Mouse (Mus musculus) G1E (cell line): Measurements from ENCODE around the gene Taco1. TPM values are rescaled to one million over a fixed set of nuclear protein-coding genes. Genes with fewer than 3 reads are reported as not detected.
"Not testable (repeated sequence)": the region's sequence is repeated elsewhere in the genome, so short reads cannot be mapped to it uniquely, and the experiment has no call there.

Source experiments
- ATAC-seq: 2 replicates; pipeline ENCODE4 v1.8.0; 2016; ENCODE audit warnings: mild to moderate bottlenecking; ENCODE audit not compliant: insufficient number of reproducible peaks, poor library complexity, low FRiP score, severe bottlenecking; ENCODE audit errors: extremely low read depth
- DNase-seq: peaks from one replicate; pipeline ENCODE4 v3.0.0; 2012; ENCODE audit warnings: low spot score
- H3K27me3 ChIP-seq: 2 replicates; pipeline ENCODE4 v1.6.1; 2012; ENCODE audit warnings: mild to moderate bottlenecking, low read length, inconsistent platforms; ENCODE audit not compliant: insufficient read depth
- H3K36me3 ChIP-seq: replicated peaks from 2 replicates; pipeline ENCODE3; 2012; ENCODE audit warnings: mild to moderate bottlenecking, inconsistent platforms
- H3K4me1 ChIP-seq: 2 replicates; pipeline ENCODE4 v1.6.1; 2012; ENCODE audit warnings: low read depth, low read length, inconsistent platforms, mixed read lengths; ENCODE audit not compliant: insufficient read depth
- H3K4me3 ChIP-seq: 2 replicates; pipeline ENCODE4 v1.5.1; 2012; ENCODE audit warnings: low read depth, mild to moderate bottlenecking, inconsistent platforms, low read length, moderate library complexity, mixed read lengths
- H3K9me3 ChIP-seq: replicated peaks from 2 replicates; pipeline ENCODE4 v1.6.1; 2012; ENCODE audit warnings: inconsistent platforms
- CTCF ChIP-seq: IDR thresholded peaks from 2 replicates; pipeline ENCODE4 v1.5.1; 2012; ENCODE audit warnings: low read depth, low read length, inconsistent platforms, mixed read lengths
- GATA1 ChIP-seq: IDR thresholded peaks from 2 replicates; pipeline ENCODE4 v1.6.1; 2012; ENCODE audit warnings: borderline replicate concordance, low read length, inconsistent platforms, mixed read lengths
- GATA2 ChIP-seq: IDR thresholded peaks from 2 replicates; pipeline ENCODE4 v1.6.1; 2012; ENCODE audit warnings: low read depth, low read length, inconsistent platforms, borderline replicate concordance
- POLR2AphosphoS5 ChIP-seq: IDR thresholded peaks from 2 replicates; pipeline ENCODE4 v1.6.1; 2012; ENCODE audit warnings: low read depth, low read length, inconsistent platforms; ENCODE audit not compliant: insufficient replicate concordance
- TAL1 ChIP-seq: conservative IDR thresholded peaks from 2 replicates; pipeline ENCODE4 v1.6.1; 2012; ENCODE audit warnings: low read depth, low read length, inconsistent platforms, mixed read lengths
- polyA plus RNA-seq: library from polyadenylated mRNA; stranded (reverse); fragments of >175 nt; gene quantifications from 2 replicates; pipeline ENCODE4 v1.2.3, GENCODE M21; 2012
- total RNA-seq, 2 experiments: library from RNA; stranded (forward) in 1 of 2; stranded (reverse) in 1 of 2; fragments of 200-1000 nt in 1 of 2; fragments of >200 nt in 1 of 2; fragmentation: Nextera tagmentation in 1 of 2; gene quantifications; 2 replicates each; pipeline ENCODE4 v1.2.3; 2014 to 2017

The Taco1 gene
- 14.6 and 20.3 TPM in 2 replicates for total RNA-seq (2014; fragmentation: Nextera tagmentation)
- 20.4 and 21.4 TPM in 2 replicates for total RNA-seq (2017)
- 18.6 and 19.2 TPM in 2 replicates for polyA plus RNA-seq

DNA sequence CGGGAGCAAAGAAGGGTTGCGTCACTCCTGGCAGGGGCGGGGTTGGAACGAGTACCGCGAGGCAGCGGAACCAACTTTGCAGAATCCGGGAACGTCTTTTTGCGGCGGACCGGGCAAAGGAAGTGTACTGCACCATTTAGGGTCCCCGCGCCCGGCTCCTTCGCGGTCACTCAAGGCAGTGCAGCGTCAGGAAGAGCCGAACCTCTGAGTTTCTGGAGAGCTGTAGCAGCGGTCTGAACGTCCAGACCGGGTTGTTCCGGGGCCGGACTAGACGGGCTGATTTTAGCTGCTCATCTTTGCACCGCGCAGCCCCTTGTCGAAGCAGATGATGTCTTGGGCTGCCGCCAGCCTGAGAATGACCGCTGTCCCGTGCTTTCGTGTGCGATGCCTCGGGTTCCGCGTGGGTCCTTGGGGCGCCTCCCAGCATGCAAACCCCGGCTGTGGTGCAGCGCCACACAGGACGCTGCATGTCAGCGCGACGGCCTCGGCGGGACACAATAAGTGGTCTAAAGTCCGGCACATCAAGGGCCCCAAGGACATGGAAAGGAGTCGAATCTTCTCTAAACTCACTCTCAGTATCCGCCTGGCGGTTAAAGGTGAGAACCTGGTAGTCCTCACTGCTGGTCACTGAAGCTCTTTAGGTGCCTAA lies at the start of gene Taco1:
TSS of gene Taco1 (plus strand) at position 139 of the 649 bp plus-strand sequence.
- TF ChIP-seq GATA1, result no peak
- no peak for TF ChIP-seq CTCF
- TF ChIP-seq TAL1, result no peak
- TF ChIP-seq GATA2, result no peak
- TF ChIP-seq POLR2AphosphoS5, result no peak
- Histone ChIP-seq H3K9me3 (no peaks in the 10 kb centered on the region), H3K4me1 (peaks cover 38% of the 10 kb centered on the region), H3K4me3 (peak within 1 kb of the TSS; percentile 99), H3K36me3 (peaks cover 39% of the 10 kb centered on the region), H3K27me3 (no peaks in the 10 kb centered on the region)
- peak; percentile 54 for DNase-seq
- peak; percentile 80 for ATAC-seq

- H3K36me3 ChIP-seq, result no peaks in the 10 kb centered on the region
- no peak for DNase-seq
- ATAC-seq, result no peak
- TF ChIP-seq TAL1, result no peak
- peaks cover 67% of the 10 kb centered on the region for H3K27me3 ChIP-seq
- H3K4me3 ChIP-seq, result no peak overlapping the region
- no peaks in the 10 kb centered on the region; the same call in 1 of the 2 replicates for H3K4me1 ChIP-seq
- no peaks in the 10 kb centered on the region for H3K9me3 ChIP-seq
These were observed 49.4 kb upstream of the Taco1 start for GRCm38 (mm10) chr11:106016440-106016839.

- Histone ChIP-seq H3K27me3 (peaks cover 70% of the 10 kb centered on the region), H3K36me3 (no peaks in the 10 kb centered on the region), H3K9me3 (no peaks in the 10 kb centered on the region), H3K4me1 (no peaks in the 10 kb centered on the region; the same call in 1 of the 2 replicates), H3K4me3 (no peak overlapping the region; the same call in 1 of the 2 replicates)
- DNase-seq (no peak), ATAC-seq (no peak)
- TF ChIP-seq CTCF (no peak), GATA1 (no peak), TAL1 (no peak), GATA2 (no peak)
These were observed 45.7 kb upstream of the Taco1 start for GRCm38 (mm10) chr11:106020051-106020763.

GRCm38 (mm10) chr11:106025774-106026173 lies 40.1 kb upstream of the Taco1 start:
- TF ChIP-seq GATA2, result no peak
- no peak for TF ChIP-seq POLR2AphosphoS5
- TF ChIP-seq GATA1, result no peak
- TF ChIP-seq TAL1, result no peak
- no peak for TF ChIP-seq CTCF
- no peak for DNase-seq
- Histone ChIP-seq H3K4me3 (no peak overlapping the region), H3K9me3 (no peaks in the 10 kb centered on the region), H3K27me3 (peaks cover 54% of the 10 kb centered on the region), H3K36me3 (no peaks in the 10 kb centered on the region), H3K4me1 (peaks cover 17% of the 10 kb centered on the region)
- ATAC-seq, result no peak

DNA sequence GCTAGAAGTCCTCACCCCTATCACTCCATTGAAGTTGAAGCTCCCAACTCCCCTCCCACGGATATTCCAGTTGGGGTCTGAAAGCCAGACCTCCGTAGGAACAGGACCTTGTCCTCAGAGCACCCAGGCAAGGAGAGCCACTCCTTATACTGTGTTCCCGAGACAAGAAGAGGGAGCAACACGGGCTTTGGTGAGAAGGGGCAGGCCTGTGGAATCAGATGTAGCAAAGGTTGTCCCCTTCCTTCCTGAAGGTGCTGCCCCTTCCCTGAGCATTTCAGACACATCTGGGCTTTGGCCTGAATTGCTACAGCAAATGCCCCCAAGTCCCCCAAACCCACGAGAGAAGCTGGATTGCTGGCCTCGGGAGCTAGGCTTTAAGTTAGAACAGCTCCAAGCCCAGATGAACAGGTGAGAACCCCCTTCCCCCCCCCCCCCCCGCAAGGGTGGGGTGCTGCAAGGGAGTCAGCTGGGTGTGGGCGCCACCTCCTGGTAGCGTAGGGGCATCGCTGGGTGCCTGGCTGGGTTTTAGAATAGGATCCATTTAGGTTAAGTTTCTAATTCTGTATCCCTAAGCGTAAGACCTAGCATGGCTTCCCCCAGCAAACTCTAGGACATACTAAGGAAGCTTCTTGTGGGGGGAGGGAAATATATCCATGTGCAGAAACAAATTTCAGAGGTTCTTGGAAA lies 39.3 kb upstream of the Taco1 start:
- ATAC-seq (peak; percentile 22; the same call in 1 of the 2 replicates), DNase-seq (peak; percentile 65)
- Histone ChIP-seq H3K4me3 (no peak overlapping the region), H3K9me3 (no peaks in the 10 kb centered on the region), H3K4me1 (peaks cover 17% of the 10 kb centered on the region), H3K36me3 (no peaks in the 10 kb centered on the region), H3K27me3 (peaks cover 46% of the 10 kb centered on the region)
- no peak for TF ChIP-seq POLR2AphosphoS5
- TF ChIP-seq CTCF, result peak; percentile 48; the same call in 1 of the 2 replicates

- Histone ChIP-seq H3K4me1 (peaks cover 17% of the 10 kb centered on the region), H3K9me3 (no peaks in the 10 kb centered on the region), H3K4me3 (no peak overlapping the region), H3K36me3 (no peaks in the 10 kb centered on the region), H3K27me3 (peaks cover 37% of the 10 kb centered on the region)
- TF ChIP-seq GATA2, result no peak
- TF ChIP-seq CTCF, result no peak
- no peak for TF ChIP-seq GATA1
- no peak for TF ChIP-seq POLR2AphosphoS5
- no peak for TF ChIP-seq TAL1
- DNase-seq (no peak), ATAC-seq (no peak)
These were observed 38.3 kb upstream of the Taco1 start for GRCm38 (mm10) chr11:106027607-106028006.

- not testable (repeated sequence) for DNase-seq, H3K36me3 ChIP-seq
- H3K4me3 ChIP-seq, result peak overlapping the region; percentile 63
These were observed 33.8 kb upstream of the Taco1 start for GRCm38 (mm10) chr11:106032074-106032473.

More at GRCm38 (mm10) chr11:106032074-106032473, 33.8 kb upstream of the Taco1 start:
- H3K27me3 ChIP-seq, H3K9me3 ChIP-seq, ATAC-seq: not testable (repeated sequence)
- peaks cover 13% of the 10 kb centered on the region for H3K4me1 ChIP-seq
